21 mouse cellular contexts compared by ENCODE assay signal in the genomic region with DNA sequence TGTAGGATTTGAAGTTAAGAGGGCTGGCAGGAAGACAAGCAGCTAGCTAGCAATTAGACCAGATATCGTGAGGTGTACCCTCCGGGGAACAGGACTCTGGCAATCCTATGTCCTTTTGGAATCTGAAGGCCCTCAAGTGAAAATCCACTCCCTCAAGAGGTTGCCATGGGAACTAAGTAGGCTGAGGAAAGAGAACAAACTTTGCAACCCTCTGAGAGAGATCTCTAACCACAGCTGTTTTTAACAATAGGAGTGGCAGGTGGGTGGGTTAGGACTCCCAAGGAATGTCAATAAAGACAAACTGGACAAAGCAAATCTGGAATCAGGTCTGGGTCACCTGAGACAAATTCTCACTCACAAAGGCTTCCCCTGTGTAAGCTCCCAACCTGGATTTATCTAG.
A peak's percentile ranks its signal among the peaks of the same experiment; 100 is the strongest.
DNase-seq lines count a peak whose midpoint lies in the region; ATAC-seq lines count a peak whose summit lies in the region.
"Had no signal": no experiment of that assay in that cellular context is flagged by ENCODE, and none has a peak within 500 bp of the region (broad histone marks: within the 10 kb centered on the region; RNA-seq: fewer than 3 reads in every experiment).

No protein-coding gene starts in this region.

- H3K9ac ChIP-seq in lung, embryonic 15.5 days, result no peak overlapping the region
- H3K9ac ChIP-seq: forebrain, embryonic 13.5 days; liver, embryonic 14.5 days had no signal

- no peak overlapping the region for H3K4me2 ChIP-seq in lung, embryonic 15.5 days
- H3K4me2 ChIP-seq: forebrain, embryonic 13.5 days had no signal

- no peaks in the 10 kb centered on the region for H3K9me3 ChIP-seq in lung, embryonic 15.5 days
- H3K9me3 ChIP-seq: forebrain, embryonic 13.5 days; megakaryocyte, embryonic 14.5 days had no signal

- no peaks in the 10 kb centered on the region for H3K36me3 ChIP-seq in lung, embryonic 15.5 days

- 48% methylated on average over 2 of the region's 2 CpGs for WGBS in lung, embryonic 15.5 days

- H3K4me1 ChIP-seq in lung, embryonic 15.5 days, result peaks cover 12% of the 10 kb centered on the region; the same call in 1 of the 2 replicates
- H3K4me1 ChIP-seq: forebrain, embryonic 13.5 days; megakaryocyte, embryonic 14.5 days had no signal

- peak overlapping the region; percentile 73 for H3K27ac ChIP-seq in lung, embryonic 15.5 days
- H3K27ac ChIP-seq: forebrain, embryonic 13.5 days; gastrocnemius, adult 2 months; heart, adult 2 months; hindbrain, postnatal 0 days; liver, embryonic 14.5 days had no signal

- peak; percentile 4 for DNase-seq in cerebellum, adult 9-11 months
- DNase-seq in ES-CJ7 (ENCODE audit: low read depth, low spot score), result peak; percentile 32
- peak; percentile 19 for DNase-seq in embryo, embryonic 10.5 days (ENCODE audit: low spot score)
- DNase-seq in adrenal gland, postnatal 10 days, result no peak
- DNase-seq in heart, adult 8-10 months (ENCODE audit: low spot score), result no peak
- no peak for DNase-seq in kidney, adult 9 months
- DNase-seq: adrenal gland, adult 2 months; cerebellum, postnatal 10 days; gastrocnemius, adult 2 months; heart, adult 2 months; kidney, adult 8-10 months; layer of hippocampus, postnatal 36 days; left cerebral cortex, postnatal 4 days; right cerebral cortex, adult 18-20 months; thymus, postnatal 25 days had no signal

- no peak for ATAC-seq in cerebellum, adult (ENCODE audit: insufficient number of reproducible peaks, low FRiP score, low TSS enrichment)
- peak; percentile 78 for ATAC-seq in lung, embryonic 15.5 days (ENCODE audit: borderline replicate concordance, extremely low read depth, low FRiP score, low TSS enrichment)
- ATAC-seq: forebrain, embryonic 13.5 days; hindbrain, postnatal 0 days had no signal

- no peak overlapping the region for H3K4me3 ChIP-seq in lung, embryonic 15.5 days
- H3K4me3 ChIP-seq: forebrain, embryonic 13.5 days; gastrocnemius, adult 2 months; heart, adult 2 months; megakaryocyte, embryonic 14.5 days had no signal

- H3K27me3 ChIP-seq in lung, embryonic 15.5 days, result no peaks in the 10 kb centered on the region
- H3K27me3 ChIP-seq: forebrain, embryonic 13.5 days; megakaryocyte, embryonic 14.5 days had no signal

Comparison
In these comparisons a context has a peak if more than half of its experiments do, and no peak if none do; other contexts are left out.
1. DNase-seq: peak in cerebellum, adult 9-11 months (single experiment), ES-CJ7 (single experiment) and embryo, embryonic 10.5 days (single experiment); none in adrenal gland, postnatal 10 days (single experiment), heart, adult 8-10 months (single experiment) and kidney, adult 9 months (single experiment).